Mouse (Mus musculus) frontal cortex, postnatal 10 days (tissue): ENCODE data around the gene Lrrc4c.

ENCODE experiments used
- DNase-seq, 2 experiments: peaks; one replicate each; pipeline ENCODE4 v3.0.0; 2022; ENCODE audit warnings: low spot score in 2 of 2, mixed read lengths in 1 of 2

Lrrc4c gene

GRCm38 (mm10) chr2:97604688-97605215, 1286.8 kb downstream of the Lrrc4c start:
- no peak for DNase-seq

GRCm38 (mm10) chr2:97609436-97609835, 1291.5 kb downstream of the Lrrc4c start:
- DNase-seq: no peak

- no peak for DNase-seq
Measured at GRCm38 (mm10) chr2:97610566-97610965, 1292.6 kb downstream of the Lrrc4c start.

- no peak for DNase-seq
Measured at GRCm38 (mm10) chr2:97614724-97615123, 1296.8 kb downstream of the Lrrc4c start.

DNA sequence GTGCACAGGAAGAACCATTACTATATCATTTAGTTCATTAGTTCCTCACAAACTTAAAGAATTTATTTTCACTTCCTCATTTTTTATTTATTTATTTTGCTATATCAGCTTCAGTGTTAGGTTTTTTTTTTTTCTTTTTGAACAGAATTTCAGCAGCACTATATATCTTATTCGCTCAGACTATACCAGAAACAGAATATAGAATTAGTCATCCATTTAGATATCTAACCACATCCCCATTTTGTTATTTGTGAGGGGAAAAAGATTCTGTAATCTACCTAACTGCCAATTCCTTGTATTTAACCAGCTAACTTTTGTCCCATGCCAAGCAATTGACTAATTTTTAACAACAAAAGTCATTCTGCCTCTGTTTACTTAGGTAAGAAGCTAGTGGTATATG, 1300.6 kb downstream of the Lrrc4c start:
- no peak for DNase-seq

- no peak for DNase-seq
Measured at GRCm38 (mm10) chr2:97639941-97640340, 1322.0 kb downstream of the Lrrc4c start.

- no peak for DNase-seq
Measured at GRCm38 (mm10) chr2:97641661-97642060, 1323.7 kb downstream of the Lrrc4c start.

- no peak for DNase-seq
Measured at GRCm38 (mm10) chr2:97652711-97653110, 1334.7 kb downstream of the Lrrc4c start.
